Mouse (Mus musculus) cerebellum, adult 8-10 months (tissue): ENCODE measurements around the gene Ugt1a8.

Experiments used
- DNase-seq: peaks from one replicate; pipeline ENCODE4 v3.0.0; 2022

Ugt1a8 gene

DNA sequence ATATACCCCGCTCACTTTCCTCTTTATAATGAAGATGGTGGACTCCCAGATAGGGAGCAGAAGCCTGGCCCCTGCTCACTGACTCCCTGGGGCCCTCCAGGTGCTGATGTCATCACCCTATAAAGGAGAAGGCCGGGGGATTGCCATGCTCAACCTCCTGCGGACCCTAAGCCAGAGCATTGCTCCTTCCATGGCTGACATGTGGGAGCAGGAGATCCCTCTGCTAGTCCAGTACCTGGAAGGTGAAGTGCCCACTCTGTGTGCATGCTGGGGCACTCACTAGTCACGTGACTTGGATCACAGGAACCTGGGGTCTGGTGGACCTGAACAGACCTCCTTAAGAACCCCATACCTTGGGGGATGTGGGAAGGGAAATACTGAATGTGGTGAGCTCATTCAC lies 153.0 kb downstream of the Ugt1a8 start:
- no peak for DNase-seq

DNA sequence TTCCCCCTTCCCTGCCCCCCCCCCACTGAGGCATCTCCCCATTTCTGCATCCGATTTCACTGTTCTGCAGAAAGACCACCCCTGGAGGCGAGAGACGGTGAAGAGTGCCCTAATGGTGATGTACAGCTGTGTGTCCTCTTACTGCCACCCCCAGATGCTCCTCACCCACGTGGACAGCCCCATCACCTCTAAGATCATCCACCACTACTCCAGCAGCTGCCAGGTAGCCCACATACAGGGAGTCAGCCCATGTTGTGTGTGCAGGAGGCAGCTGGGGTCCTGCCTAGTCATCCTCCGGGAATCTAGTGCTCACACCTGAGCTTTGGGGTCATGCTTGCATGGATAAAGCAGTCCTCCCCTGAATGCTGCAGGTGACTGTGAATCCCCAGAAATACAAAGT lies 156.2 kb downstream of the Ugt1a8 start:
- no peak for DNase-seq

DNA sequence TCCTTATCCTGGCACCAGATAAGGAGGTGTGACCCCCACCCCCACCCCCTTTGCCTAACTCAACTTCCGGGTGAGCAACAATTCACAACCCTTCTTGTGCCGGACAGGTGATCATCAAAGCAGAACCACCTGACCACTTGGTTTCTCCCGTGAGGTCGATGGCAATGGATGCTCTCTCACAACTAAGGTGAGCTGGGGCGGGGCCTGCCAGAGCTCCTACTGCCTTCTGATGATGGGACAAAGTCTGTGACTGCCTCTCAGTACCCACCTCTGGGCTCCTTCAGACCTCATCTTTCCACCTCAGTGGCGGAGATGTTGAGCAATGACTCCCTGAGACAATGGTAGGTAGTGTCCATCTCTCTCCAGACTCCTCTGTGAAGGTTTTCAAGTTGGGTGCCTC lies 158.3 kb downstream of the Ugt1a8 start:
- DNase-seq: no peak

DNA sequence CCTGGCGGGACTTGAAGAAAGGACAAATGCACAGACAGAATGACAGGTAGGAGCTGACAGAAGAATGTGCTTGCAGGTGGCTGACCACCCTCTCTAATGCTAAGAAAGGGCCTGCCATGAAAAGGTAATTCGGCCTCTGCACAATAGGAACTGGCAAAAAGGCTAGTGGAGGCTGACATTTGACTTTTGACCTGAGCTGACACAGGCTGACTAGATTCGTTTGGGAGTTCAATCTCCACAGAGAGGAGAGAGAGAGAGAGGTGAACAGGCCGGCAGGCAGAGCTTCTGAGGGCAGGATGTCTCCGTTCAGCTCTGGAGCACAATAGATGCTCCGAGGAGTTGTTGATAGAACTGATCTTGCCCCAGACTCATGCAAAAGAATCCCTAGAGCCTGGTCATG lies 158.8 kb downstream of the Ugt1a8 start:
- no peak for DNase-seq

DNA sequence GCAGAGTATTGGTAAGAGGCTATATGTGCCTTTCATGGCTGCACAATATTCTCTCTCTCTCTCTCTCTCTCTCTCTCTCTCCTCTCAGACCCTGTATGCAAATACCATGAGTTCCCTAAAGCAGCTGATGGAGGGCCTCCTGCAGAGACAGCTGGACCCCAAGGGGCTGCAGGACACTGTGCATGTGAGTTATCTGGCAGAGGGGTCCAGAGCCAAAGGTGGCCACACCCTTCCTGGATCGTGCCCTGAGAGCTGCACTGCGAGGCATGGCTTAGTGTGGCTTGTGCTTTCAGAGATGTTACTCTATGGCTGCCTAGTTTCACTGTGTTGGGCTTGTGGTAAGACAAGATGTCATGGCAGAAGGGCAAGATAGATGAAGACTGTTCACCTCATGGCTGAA lies 160.0 kb downstream of the Ugt1a8 start:
- DNase-seq: no peak

DNA sequence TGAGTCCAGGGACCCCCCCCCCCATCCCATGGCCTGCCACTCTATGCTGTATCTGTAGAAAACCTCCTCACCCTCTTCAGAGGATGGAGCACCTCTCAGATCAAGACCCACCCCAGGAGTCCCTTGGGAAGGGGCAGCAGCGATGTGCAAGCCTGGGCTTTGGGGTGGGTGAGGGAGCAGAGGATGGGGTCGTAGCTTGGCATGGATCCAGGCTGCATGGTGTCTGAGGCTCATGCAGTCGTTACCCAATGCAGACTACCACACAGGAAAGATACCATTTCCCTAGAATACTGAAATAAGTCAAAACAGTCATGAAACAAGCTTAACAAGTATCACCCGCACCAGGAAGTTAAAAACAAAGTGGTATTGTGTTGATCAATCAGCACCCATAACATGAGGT lies 161.0 kb downstream of the Ugt1a8 start:
- no peak for DNase-seq

DNA sequence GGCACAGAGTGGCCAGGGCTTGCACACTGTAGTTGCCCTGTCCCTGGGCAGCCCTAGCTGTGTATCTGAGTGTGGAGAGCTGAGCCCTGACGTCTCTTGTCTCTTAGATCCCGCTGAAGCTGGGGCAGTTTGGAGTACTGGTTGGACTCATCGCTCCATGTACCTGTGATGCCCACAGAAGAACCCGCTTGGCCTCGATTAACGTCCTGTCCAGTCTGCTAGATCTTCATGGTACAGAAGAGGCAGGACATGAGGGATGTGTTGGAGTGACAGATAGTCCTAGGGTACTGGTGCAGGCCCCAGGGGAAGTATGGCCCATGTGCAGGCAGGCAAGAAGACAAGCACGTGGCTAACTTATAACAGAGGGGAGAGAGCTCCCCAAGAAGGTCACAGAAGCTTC lies 162.0 kb downstream of the Ugt1a8 start:
- no peak for DNase-seq

DNA sequence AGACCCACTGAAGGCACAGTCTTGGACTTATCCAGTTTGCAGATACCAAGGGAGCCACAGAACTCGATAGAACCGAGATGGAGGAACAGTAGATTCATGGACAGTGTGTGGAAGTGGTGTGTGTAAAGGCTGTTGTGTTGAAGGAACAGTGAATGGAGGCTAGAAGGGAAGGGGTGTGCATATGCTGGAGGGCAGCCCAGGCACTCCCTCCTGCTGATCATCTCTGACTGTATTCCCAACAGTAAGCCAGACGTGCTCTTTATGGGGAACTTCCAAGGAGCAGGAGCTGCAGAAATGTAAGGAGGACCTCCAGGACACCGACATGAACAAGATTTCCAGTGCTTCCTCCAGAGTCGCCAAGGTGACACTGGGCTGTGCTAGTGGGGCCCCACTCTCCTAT lies 162.4 kb downstream of the Ugt1a8 start:
- DNase-seq: no peak

DNA sequence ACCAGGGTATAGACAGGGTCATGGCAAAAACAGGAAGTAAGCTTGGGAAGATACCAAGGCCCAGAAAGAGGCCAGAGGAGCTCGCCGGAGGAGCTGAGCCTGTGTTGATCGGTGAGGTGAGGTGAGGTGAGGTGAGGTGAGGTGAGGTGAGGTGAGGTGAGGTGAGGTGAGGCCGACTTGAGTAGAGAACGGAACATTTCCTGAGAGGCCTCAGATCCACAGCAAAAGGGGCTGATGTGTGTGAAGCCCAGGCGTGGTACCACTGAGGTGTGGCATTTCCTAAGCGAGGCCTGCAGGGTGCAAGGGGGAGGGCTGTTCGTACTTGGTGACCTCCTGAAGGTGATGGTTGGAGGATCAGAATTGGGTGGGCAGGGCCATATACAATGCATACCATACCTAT lies 165.5 kb downstream of the Ugt1a8 start:
- DNase-seq: no peak

DNA sequence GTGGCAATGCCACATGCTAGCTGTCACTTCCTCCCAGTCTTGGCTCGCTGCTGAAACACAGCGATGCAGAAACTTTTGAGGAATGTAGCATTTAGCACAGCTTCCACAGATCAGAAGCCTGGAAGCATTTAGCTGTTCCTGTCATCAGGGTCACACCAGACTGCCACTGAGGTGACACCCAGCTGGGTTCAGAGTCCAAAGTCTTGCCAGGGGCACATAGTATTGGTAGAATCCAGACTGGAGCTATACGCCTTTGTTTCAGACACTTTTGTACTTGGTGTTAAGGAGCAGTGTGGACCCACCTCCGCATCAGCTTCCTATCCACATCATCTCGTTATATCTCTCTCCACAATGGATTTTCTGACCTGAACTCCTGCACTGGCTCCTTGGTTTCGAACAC lies 165.9 kb downstream of the Ugt1a8 start:
- DNase-seq: no peak

DNA sequence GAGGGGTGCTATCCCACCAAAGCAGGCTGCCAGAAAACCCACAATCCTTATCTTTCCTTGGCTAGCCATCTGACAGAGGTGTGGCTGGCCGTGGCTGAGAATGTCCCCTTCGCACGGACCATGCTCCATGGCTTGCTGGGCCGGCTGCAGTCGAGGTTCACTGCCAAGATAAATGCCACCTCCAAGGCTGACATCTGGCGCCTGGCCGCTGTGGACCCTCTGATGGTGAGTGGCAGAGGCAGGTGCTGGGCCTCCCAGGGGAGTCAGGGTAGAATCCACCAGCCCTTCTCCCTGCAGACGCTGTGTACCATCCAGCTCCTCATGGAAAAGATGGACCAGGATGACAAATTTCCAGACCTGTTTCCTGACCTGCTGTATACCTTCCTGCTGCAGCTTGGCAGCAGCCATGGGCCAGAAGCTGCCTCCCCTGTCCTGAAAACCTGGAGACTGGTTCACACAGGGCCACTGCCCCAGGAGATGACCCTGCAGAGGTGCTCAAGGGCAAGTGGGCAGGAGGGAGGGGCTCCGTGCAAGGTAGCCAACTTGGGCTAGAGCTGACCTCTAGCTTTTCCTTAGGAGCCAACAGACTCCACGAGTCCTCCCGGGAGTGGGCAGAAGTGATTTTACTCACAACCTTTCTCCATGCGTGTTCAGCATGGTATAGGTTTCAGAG lies 167.3 kb downstream of the Ugt1a8 start:
- no peak for DNase-seq

DNA sequence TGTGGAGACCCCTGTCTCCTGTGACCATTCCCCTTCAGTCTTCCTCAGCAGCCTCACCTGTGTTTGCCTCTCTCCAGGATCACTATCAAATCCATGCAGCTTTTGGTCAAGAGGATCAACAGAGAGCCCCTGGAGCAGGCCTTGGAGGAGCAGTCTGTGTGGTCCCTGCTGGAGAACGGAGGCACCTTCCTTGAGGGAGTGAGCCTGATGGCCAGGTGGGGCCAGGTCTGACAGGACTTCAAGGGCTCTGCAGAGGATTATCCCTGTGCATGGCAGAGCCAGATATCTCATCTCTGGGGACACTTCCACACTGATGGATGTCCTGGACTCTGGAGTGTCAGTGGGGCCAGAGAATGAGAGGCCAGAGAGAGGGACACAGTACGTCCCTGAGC lies 167.8 kb downstream of the Ugt1a8 start:
- no peak for DNase-seq

DNA sequence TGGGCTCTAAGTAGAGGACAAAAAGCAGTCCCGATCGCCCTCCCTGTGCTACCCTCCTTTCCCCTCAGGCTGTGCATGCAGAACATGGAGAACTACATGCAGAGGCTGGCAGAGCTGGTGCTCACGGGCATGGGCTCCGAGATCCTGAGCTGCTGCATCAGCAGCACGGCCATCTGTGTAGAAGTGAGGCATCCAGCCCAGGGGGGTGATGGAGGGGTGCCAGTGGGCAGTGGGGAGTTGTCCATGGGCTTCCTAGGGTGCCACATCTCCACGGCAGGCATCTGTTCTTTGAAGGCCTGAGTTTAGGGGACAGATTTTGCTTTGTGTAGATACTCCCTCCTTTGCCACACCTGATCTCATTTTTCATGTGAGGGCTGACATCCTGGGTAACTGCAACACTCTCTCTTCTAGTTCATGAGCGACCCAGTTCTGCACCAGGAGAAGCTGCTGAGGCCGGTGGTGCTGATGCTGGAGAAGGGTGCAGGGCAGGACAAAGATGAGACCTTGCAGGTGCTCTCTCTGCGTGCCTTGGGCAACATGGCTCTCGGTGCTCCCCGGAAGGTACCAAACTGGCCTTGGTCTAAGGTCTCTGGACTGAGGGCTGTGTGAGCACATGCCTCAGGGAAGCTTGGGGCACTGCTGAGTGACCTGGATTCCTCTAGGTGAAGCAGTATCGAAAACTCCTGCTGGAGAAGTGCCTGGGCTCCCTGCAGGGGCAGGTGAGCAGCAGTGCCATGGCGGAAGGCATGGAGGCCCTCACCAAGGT lies 168.6 kb downstream of the Ugt1a8 start:
- DNase-seq: no peak

DNA sequence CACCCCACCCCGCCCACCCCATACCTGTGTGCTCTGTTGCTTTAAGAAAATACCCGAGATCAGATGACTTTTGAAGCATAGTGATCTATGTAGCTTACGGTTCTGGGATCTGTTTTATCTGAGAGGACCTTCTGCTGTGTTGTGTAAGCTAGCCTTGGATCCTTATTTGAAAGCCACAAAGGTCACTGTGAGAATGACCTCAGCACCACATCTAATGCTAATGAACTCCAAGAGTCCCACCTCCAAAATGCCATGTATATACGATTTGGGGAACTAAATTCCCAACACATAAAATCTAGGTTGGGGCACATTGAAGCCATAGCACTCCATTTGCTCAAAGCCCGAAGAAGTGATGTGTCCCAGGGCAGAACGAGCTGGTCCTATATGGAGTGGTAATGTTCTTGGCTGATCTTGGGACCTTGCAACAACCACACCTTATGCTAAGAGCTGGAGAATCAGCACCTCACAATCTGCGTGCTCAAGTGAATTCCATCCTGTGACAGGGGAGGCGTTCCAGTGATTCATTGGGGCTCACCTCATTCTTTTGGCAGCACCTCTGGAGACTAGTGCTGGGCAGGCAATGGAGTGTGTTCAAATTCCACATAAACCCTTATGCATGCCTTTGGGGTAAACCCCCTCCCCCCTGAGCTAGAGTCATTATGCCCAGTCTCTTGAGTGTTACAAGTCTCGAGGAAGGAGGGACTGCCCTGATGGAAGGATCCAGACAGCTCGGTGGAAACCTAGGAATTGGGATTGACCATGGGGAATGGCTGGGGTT lies 169.5 kb downstream of the Ugt1a8 start:
- no peak for DNase-seq

DNA sequence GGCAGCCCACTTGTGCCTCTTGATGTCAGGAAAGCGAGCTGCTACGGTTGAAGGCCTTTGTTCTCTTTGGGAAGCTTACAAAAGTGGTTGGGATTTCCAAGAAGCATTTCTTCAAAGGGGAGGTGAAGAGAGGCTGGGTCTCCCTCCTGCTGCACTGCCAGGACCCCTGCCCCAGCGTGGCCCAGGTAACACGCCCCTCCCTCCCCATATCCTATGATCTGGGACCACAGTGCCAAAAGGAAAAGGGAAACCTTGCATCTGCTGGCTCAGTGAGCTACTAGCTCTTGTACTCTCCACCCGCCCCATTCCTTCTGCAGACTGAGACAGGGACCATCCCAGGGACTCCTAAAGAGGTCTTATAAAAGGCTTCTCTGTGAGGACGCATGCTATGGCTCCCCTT lies 170.1 kb downstream of the Ugt1a8 start:
- DNase-seq: no peak

DNA sequence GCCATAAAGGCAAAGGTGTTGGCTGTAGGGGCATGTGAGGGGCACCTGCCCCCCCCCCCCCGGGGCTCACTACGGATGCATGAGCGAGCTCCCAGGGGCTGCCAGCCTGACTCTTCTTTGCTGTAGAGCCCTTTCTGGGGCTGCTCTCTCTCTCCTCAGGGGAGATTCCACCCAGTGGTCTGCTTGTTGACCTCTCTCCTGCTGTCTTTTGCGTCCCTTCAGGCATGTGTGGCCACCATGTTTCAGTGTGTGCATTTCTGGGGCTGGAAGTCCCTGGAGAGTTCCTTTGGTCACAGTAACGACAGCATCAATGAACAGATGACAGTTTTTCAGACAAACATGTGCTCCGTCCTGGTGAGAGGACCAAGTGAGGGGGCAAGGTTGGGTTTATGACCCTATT lies 170.7 kb downstream of the Ugt1a8 start:
- DNase-seq: no peak

DNA sequence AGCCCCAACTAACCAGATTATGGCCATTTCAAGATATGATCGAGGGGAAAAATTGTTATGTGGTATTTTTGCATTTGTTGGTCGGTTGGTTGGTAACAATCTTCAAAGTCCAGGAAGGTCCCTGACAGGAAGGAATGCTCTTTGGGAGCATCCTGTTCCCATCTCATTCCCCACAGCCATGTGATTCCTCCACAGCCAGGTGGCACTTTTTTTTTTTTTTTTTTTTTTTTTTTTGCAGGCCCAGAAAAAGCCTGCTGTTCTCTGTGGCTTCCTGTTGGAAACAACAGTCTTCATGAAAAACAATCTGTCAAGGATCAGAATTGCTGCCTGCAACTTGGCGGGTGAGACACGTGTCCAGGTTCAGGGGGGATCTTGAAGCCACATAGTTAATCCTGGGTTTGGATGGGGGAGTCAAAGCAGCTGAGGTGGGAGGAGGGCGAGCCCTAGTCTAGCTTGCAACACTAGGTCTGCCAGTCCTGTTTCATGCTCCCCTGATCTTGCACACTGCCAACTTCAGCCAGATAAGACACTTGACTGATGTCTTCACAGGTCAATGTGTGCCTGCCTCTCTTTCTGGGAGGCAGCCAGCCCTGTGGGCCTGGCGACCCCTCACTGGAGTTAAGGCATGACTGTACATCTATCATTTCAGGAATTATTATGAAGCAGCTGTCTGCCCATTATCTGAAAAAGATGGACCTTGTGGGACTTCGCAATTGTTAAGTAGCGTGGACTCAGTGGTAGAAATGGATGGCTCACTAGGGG lies 171.4 kb downstream of the Ugt1a8 start:
- no peak for DNase-seq

DNA sequence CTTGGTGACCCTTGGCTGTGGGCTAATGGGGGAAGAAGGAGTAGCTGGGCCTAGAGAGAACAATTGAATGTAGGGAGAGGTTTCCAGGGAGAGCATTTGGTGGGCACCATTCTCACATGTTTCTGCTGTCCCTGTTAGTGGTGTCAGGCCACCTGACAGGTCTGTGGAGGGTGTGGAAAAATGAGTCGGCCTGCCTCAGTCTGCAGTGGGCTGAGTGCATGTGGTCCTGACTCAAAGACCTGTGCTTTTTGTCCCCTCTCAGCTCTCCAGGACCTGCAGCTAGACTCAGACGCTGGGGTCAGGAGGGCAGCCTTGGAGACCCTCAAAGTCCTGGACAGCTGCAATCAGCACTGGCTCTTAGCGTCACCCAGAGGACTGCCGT lies 172.0 kb downstream of the Ugt1a8 start:
- DNase-seq: no peak

DNA sequence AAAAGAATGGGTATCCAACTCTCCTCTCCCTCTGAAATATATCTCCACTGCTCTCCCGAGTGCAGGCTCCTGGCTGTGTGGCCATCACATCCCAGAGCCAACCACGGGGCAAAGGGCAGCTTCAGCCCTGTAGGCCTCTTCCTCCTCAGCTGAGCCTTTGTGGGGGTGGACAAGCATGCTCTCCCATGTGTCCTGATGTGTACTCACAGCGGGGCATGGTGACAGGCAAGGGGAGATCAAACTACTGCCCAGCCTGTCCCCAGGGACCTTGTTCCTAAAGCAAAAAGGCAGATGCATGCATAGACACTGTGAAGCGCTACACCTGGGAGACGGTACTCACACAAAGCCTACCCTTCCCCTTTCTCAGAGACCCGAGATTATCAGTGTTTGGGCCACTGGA lies 172.5 kb downstream of the Ugt1a8 start:
- DNase-seq: no peak

DNA sequence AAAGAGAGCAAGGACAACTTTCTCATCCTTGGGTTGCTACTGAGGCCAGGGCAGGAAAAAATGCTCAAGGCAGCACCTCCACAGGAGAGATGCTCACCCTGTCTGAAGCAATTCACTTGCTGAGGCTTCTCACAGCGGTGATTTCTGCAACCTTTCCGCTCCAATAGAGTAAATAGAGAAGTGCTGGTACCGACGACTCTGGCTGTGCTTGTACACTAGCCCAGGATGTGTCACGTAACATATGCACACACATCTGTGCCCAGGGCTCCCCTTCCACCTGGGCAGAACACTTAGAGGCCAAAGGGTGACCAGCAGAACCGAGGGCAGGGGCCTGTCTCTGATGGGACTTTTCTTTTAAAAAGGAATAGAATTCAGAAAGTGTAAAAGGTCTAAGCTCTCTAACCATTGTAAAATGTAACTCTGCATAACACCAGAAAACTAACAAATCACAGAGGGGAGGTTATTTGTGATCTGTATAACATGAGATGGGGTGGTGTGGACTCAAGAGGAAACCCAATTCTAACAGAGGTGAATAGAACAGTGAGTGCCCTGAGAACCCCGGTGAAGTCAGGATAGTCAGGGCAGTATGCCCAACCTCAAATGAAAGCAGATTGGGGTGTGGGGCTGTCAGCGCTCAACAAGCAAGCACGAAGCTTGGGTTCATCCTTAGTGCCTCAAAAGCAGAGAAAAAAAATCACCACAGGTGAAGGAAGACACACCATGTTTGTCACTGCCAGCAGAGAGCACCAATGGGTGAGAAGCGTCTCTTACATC lies 173.2 kb downstream of the Ugt1a8 start:
- DNase-seq: no peak

DNA sequence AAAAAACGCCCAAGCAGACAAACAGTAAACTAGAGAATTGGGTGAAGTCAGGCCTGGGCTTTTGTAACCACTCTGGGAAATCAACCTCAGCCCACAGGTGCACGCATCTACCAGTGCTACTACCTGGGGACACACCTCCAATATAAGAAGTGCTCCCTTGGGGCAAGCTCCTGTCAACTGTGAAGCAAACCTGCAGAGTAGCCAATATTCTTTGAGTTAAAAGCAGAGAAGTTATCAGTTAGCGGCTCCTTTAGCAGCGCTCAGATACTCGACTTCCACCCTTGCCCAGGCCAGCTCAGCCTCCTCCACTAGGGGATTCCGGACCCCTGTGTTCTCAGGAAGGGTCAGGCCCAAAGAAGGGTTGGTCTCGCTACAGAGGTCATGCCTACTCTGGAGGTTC lies 174.1 kb downstream of the Ugt1a8 start:
- DNase-seq: no peak

DNA sequence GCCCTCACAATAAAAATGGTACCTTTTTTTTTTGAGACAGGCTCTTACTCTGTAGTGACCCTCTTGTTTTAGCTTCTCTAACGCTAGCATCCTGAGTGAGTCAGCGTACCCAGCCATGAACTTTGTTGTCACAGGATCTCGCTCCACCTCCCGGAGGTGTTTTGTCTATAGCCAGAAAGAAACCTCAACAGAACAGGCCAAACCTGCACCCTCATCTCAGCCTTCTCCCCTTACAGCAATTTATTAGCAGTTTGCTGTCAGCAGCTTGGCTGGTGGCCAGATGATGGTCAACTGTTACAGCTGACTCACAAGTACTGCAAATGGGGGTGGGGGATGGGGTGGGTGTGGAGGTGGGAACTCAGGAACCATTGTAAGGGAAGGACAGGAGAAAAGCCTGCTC lies 174.6 kb downstream of the Ugt1a8 start:
- no peak for DNase-seq

DNA sequence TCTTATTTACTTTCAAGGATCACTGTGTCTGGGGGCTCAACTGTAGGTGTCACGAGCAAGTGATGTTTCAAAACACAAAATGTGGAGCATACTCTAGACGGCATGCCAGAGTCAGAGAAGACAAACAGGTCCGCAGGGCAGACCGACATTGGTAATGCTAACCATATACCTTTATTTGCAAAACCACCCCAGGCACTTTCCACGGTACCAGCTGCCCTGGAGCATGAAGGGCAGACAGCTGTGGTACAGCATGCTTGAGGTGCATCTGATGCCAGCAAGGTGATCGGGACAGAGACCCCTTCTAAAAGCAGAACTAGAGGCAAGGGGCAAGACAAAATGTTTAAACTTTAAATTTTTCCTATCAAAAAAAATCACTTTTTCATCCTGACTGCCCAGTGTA lies 175.3 kb downstream of the Ugt1a8 start:
- no peak for DNase-seq
